Mouse (Mus musculus) C2C12 (cell line): ENCODE data around the gene Ncbp1.

Experiments used
- CEBPB ChIP-seq: IDR thresholded peaks from one replicate; pipeline ENCODE4 v1.6.1; 2011; ENCODE audit warnings: low read depth, mild to moderate bottlenecking, control low read depth, moderate library complexity
- CTCF ChIP-seq: IDR thresholded peaks from one replicate; pipeline ENCODE4 v1.5.1; 2011; ENCODE audit not compliant: control insufficient read depth, insufficient read depth, insufficient read length
- MAX ChIP-seq: IDR thresholded peaks from one replicate; pipeline ENCODE4 v1.6.1; 2011; ENCODE audit warnings: mild to moderate bottlenecking, control low read depth
- MYOG ChIP-seq: IDR thresholded peaks from one replicate; pipeline ENCODE4 v1.6.1; 2011; ENCODE audit not compliant: control insufficient read depth, insufficient read length; ENCODE audit errors: extremely low read depth

DNA sequence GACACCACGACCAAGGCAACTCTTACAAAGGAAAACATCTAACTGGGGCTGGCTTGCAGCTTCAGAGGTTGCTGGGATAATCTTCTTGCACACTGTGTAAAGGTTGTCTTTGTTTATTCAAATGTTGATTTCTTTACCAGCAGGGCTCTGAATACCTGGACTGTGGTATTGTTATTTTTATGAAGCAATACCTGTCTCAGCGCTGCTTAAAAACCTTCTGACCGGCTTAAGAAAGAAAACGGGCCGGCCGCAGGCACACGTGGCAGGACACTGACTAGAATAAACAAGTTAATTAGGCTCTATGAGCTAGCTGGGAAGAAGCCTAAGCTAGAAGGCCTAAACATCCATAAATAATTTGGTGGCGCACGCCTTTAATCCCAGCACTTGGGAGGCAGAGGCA is 47.5 kb downstream of the Ncbp1 start:
- TF ChIP-seq MYOG (no peak), CTCF (no peak), CEBPB (no peak), MAX (no peak)
